Mouse (Mus musculus): ENCODE data around the gene Vmn1r116. TPM values are rescaled to one million over a fixed set of nuclear protein-coding genes. Genes with fewer than 3 reads are reported as not detected.
"Not testable (repeated sequence)": the region's sequence is repeated elsewhere in the genome, so short reads cannot be mapped to it uniquely, and the experiment has no call there.

Gene Vmn1r116
- polyA plus RNA-seq (2016; fragmentation: Nextera tagmentation; extraction: Ambion mirVana) = not detected in 2 replicates

GRCm38 (mm10) chr7:20871956-20872355 is at the start of gene Vmn1r116:
Vmn1r116 (plus strand) TSS chr7:20872256.
- not testable (repeated sequence) for H3K27ac ChIP-seq; H3K9me3 ChIP-seq; H3K4me1 ChIP-seq; H3K4me3 ChIP-seq (replicated peaks); H3K4me2 ChIP-seq; H3K36me3 ChIP-seq (replicated peaks); H3K9ac ChIP-seq; ATAC-seq (ENCODE audit: low FRiP score); H3K27me3 ChIP-seq
- WGBS = 62% methylated on average over 3 of the region's 3 CpGs

- 93% methylated on average over 1 of the region's 3 CpGs for WGBS
- H3K9me3 ChIP-seq; H3K9ac ChIP-seq; H3K4me3 ChIP-seq (replicated peaks); H3K4me1 ChIP-seq; H3K27ac ChIP-seq; H3K27me3 ChIP-seq; ATAC-seq (ENCODE audit: low FRiP score); H3K4me2 ChIP-seq; H3K36me3 ChIP-seq (replicated peaks): not testable (repeated sequence)
Observed at GRCm38 (mm10) chr7:20844885-20845284, 27.2 kb upstream of the Vmn1r116 start, which contains the start of gene Vmn1r115. Vmn1r115 (minus strand) TSS chr7:20844985.

DNA sequence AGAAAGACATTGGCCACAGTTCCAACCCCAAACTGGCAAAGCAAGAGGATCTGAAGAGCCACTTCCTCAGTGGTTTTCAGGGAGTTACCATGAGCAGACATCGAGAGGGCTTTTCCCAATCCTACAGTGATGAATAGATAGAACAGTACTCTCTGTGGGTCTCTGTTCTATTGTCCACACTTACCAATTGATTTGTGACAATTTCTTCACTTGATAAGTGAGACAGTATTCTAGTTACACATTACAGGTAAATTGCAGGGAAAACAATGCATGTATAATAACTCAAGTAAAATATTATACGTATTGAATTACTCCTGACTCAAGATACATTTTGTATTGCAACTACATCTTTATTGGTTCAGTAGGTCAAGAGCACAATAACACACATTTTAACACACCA is 12.0 kb downstream of the Vmn1r116 start, which contains the start of gene Vmn1r117:
TSS of gene Vmn1r117 (minus strand) at position 101 of the 400 bp plus-strand sequence.
- not testable (repeated sequence) for H3K9ac ChIP-seq; H3K4me2 ChIP-seq; H3K36me3 ChIP-seq (replicated peaks); H3K27me3 ChIP-seq; ATAC-seq (ENCODE audit: low FRiP score); H3K9me3 ChIP-seq; H3K27ac ChIP-seq; H3K4me3 ChIP-seq (replicated peaks); H3K4me1 ChIP-seq
- WGBS = no CpG with 5 or more reads among the region's 2 CpGs

- not testable (repeated sequence) for H3K4me1 ChIP-seq; H3K9ac ChIP-seq; H3K27me3 ChIP-seq; H3K4me2 ChIP-seq; ATAC-seq (ENCODE audit: low FRiP score); H3K4me3 ChIP-seq (replicated peaks); H3K27ac ChIP-seq; H3K9me3 ChIP-seq; H3K36me3 ChIP-seq (replicated peaks)
- WGBS = no CpG with 5 or more reads among the region's 2 CpGs
Observed at GRCm38 (mm10) chr7:20912247-20912646, 40.2 kb downstream of the Vmn1r116 start, which contains the start of gene Vmn1r118. Vmn1r118 (minus strand) TSS chr7:20912347.

Other genes starting within 250 kb of the Vmn1r116 start
- not detected in 2 replicates for gene Vmn1r107, start 203.3 kb upstream of the Vmn1r116 start, polyA plus RNA-seq (2016; fragmentation: Nextera tagmentation; extraction: Ambion mirVana)
- gene Vmn1r111, start 169.0 kb upstream of the Vmn1r116 start, polyA plus RNA-seq (2016; fragmentation: Nextera tagmentation; extraction: Ambion mirVana) = not detected in 2 replicates
- not detected in 2 replicates for gene Gm10668, start 141.6 kb upstream of the Vmn1r116 start, polyA plus RNA-seq (2016; fragmentation: Nextera tagmentation; extraction: Ambion mirVana)
- gene Vmn1r112, start 101.1 kb upstream of the Vmn1r116 start, polyA plus RNA-seq (2016; fragmentation: Nextera tagmentation; extraction: Ambion mirVana) = not detected in 2 replicates
- not detected in 2 replicates for gene Vmn1r113, start 85.0 kb upstream of the Vmn1r116 start, polyA plus RNA-seq (2016; fragmentation: Nextera tagmentation; extraction: Ambion mirVana)
- not detected in 2 replicates for gene Vmn1r114, start 60.1 kb upstream of the Vmn1r116 start, polyA plus RNA-seq (2016; fragmentation: Nextera tagmentation; extraction: Ambion mirVana)
- not detected in 2 replicates for gene Vmn1r115, start 27.3 kb upstream of the Vmn1r116 start, polyA plus RNA-seq (2016; fragmentation: Nextera tagmentation; extraction: Ambion mirVana)
- gene Vmn1r117, start 11.9 kb downstream of the Vmn1r116 start, polyA plus RNA-seq (2016; fragmentation: Nextera tagmentation; extraction: Ambion mirVana) = not detected in 2 replicates
- gene Vmn1r118, start 40.1 kb downstream of the Vmn1r116 start, polyA plus RNA-seq (2016; fragmentation: Nextera tagmentation; extraction: Ambion mirVana) = not detected in 2 replicates
- not detected in 2 replicates for gene Vmn1r119, start 140.2 kb downstream of the Vmn1r116 start, polyA plus RNA-seq (2016; fragmentation: Nextera tagmentation; extraction: Ambion mirVana)
- not detected in 2 replicates for gene Vmn1r120, start 181.5 kb downstream of the Vmn1r116 start, polyA plus RNA-seq (2016; fragmentation: Nextera tagmentation; extraction: Ambion mirVana)
- not detected in 2 replicates for gene Vmn1r121, start 226.3 kb downstream of the Vmn1r116 start, polyA plus RNA-seq (2016; fragmentation: Nextera tagmentation; extraction: Ambion mirVana)

Data from forebrain, embryonic 12.5 days (tissue).